Mouse (Mus musculus): ENCODE measurements around the gene Zfp622. TPM values are rescaled to one million over a fixed set of nuclear protein-coding genes. Genes with fewer than 3 reads are reported as not detected.

Zfp622 gene
- total RNA-seq (2014; fragmentation: Nextera tagmentation) (49.4 and 59.8 TPM in 2 replicates), total RNA-seq (2017) (55.9 and 90.9 TPM in 2 replicates)

- peak; percentile 92 for ATAC-seq (replicated peaks; ENCODE audit: poor library complexity, severe bottlenecking)
These were observed at the start of gene Zfp622 for GRCm38 (mm10) chr15:25984067-25984733. Gene Zfp622, plus strand, starts transcription at chr15:25984366.

- no peak for ATAC-seq (replicated peaks; ENCODE audit: poor library complexity, severe bottlenecking)
These were observed 49.8 kb upstream of the Zfp622 start for GRCm38 (mm10) chr15:25934411-25934810.

GRCm38 (mm10) chr15:25938496-25938895, 45.7 kb upstream of the Zfp622 start:
- no peak for ATAC-seq (replicated peaks; ENCODE audit: poor library complexity, severe bottlenecking)

- ATAC-seq (replicated peaks; ENCODE audit: poor library complexity, severe bottlenecking), result peak; percentile 86
These were observed 43.5 kb upstream of the Zfp622 start for GRCm38 (mm10) chr15:25940397-25941377.

GRCm38 (mm10) chr15:25941514-25941913, 42.7 kb upstream of the Zfp622 start:
- no peak for ATAC-seq (replicated peaks; ENCODE audit: poor library complexity, severe bottlenecking)

- ATAC-seq (replicated peaks; ENCODE audit: poor library complexity, severe bottlenecking), result no peak
These were observed 41.8 kb upstream of the Zfp622 start for GRCm38 (mm10) chr15:25942415-25942814.

GRCm38 (mm10) chr15:25943386-25944137, 40.6 kb upstream of the Zfp622 start:
- ATAC-seq (replicated peaks; ENCODE audit: poor library complexity, severe bottlenecking), result no peak

- ATAC-seq (replicated peaks; ENCODE audit: poor library complexity, severe bottlenecking), result no peak
These were observed 38.9 kb upstream of the Zfp622 start for GRCm38 (mm10) chr15:25945224-25945623.

- ATAC-seq (replicated peaks; ENCODE audit: poor library complexity, severe bottlenecking), result no peak
These were observed 37.7 kb upstream of the Zfp622 start for GRCm38 (mm10) chr15:25946482-25946881.

GRCm38 (mm10) chr15:25947383-25947782, 36.8 kb upstream of the Zfp622 start:
- ATAC-seq (replicated peaks; ENCODE audit: poor library complexity, severe bottlenecking), result peak; percentile 52

- no peak for ATAC-seq (replicated peaks; ENCODE audit: poor library complexity, severe bottlenecking)
These were observed 35.6 kb upstream of the Zfp622 start for GRCm38 (mm10) chr15:25948257-25949223.

- ATAC-seq (replicated peaks; ENCODE audit: poor library complexity, severe bottlenecking), result no peak
These were observed 34.5 kb upstream of the Zfp622 start for GRCm38 (mm10) chr15:25949696-25950095.

GRCm38 (mm10) chr15:25950584-25950983, 33.6 kb upstream of the Zfp622 start:
- ATAC-seq (replicated peaks; ENCODE audit: poor library complexity, severe bottlenecking), result peak; percentile 48

- no peak for ATAC-seq (replicated peaks; ENCODE audit: poor library complexity, severe bottlenecking)
These were observed 33.1 kb upstream of the Zfp622 start for GRCm38 (mm10) chr15:25951037-25951436.

GRCm38 (mm10) chr15:25956001-25956400, 28.2 kb upstream of the Zfp622 start:
- no peak for ATAC-seq (replicated peaks; ENCODE audit: poor library complexity, severe bottlenecking)

- ATAC-seq (replicated peaks; ENCODE audit: poor library complexity, severe bottlenecking), result no peak
These were observed 27.6 kb upstream of the Zfp622 start for GRCm38 (mm10) chr15:25956422-25957117.

GRCm38 (mm10) chr15:25957651-25958050, 26.5 kb upstream of the Zfp622 start:
- ATAC-seq (replicated peaks; ENCODE audit: poor library complexity, severe bottlenecking), result no peak

GRCm38 (mm10) chr15:25959375-25959774, 24.8 kb upstream of the Zfp622 start:
- ATAC-seq (replicated peaks; ENCODE audit: poor library complexity, severe bottlenecking), result peak; percentile 81

GRCm38 (mm10) chr15:25960231-25960630, 23.9 kb upstream of the Zfp622 start:
- no peak for ATAC-seq (replicated peaks; ENCODE audit: poor library complexity, severe bottlenecking)
